Mouse (Mus musculus): Measurements from ENCODE around the gene Casp9.

DNA sequence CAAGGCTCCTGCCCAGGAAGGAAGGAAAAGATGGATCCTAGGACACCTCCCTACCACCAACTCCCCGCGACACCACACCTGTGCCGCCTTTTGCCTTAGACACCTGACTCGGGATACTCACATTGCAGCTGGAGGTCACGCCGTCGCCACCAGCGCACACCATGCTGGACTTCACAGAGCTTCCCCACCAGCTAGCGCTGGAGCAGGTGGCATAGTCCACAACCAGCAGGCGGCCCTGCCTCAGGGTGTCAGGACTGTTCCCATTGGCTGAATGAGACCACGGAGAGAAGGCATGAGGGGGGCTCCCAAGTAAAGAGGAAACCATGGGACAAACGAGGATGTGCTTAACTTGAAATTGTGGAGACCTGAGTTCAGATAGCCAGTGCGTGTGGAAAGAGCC, 25.4 kb downstream of the Casp9 start:
- TF ChIP-seq CTCF (IDR thresholded peaks at IDR 0.05; ENCODE audit: extremely low read depth, insufficient read depth, low read length) (no peak), POLR2A (IDR thresholded peaks at IDR 0.05; ENCODE audit: extremely low read depth, insufficient read depth, low read length) (no peak)

Data from cortical plate, adult 2 months (tissue).